Mouse (Mus musculus) kidney, postnatal 4 days (tissue): ENCODE results near the gene Prss42.

Experiments
- DNase-seq, 2 experiments: peaks; one replicate each; pipeline ENCODE4 v3.0.0; 2021; ENCODE audit warnings: mixed read lengths in 2 of 2

Prss42 gene

DNA sequence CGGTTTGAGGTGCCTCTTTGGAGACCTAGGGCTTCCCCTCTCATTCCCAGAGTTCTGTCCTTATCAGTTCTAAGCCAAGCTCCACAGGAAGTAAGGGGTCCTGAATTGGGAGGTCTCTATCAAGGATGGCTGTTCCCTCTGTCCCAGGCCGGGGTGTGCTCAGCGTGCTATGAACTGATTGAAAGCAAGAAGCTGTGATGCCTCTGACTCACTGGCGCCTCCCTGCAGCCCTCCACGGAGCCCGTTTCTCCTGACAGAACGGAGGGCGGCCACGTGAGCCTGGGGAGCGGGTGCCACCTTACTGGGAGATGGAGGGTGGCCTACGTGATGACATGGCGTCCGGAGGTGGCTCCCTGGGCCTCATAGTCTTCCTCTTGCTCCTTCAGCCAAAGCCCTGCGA is at the start of gene Prss42:
Gene Prss42 (plus strand): TSS at position 301 of the 400 bp plus-strand sequence.
- no peak for DNase-seq

- peak; percentile 49 to 72 for DNase-seq
These were observed 49.5 kb upstream of the Prss42 start for GRCm38 (mm10) chr9:110748451-110748850.

- DNase-seq = peak; percentile 38 to 59
These were observed 47.4 kb upstream of the Prss42 start for GRCm38 (mm10) chr9:110750404-110751187.

- no peak for DNase-seq
These were observed 46.6 kb upstream of the Prss42 start for GRCm38 (mm10) chr9:110751412-110751811.

DNA sequence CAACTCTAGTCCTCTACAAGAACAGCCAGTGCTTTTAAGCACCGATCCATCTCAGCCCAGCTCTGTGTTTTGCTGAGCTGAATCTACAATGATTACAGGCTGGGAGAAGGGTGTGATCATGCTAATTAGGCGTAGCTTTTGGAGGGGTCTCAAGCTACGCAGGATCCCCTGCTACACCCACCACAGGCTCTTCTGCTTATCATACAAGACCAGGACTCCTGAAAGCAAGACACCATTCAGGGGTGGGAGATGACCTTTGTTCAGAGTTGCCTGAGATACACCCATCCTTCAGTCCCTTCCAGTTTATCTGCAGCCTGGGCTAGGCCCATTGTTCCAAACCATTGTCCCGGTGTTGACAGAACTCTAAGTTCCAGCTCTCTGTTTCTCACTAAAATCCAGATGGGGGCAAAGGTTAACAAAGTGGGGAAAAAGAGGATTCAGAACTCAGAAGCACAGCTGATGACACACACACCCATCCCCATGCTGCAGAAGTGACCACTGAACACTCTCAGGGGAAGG is 45.0 kb upstream of the Prss42 start:
- no peak for DNase-seq

DNA sequence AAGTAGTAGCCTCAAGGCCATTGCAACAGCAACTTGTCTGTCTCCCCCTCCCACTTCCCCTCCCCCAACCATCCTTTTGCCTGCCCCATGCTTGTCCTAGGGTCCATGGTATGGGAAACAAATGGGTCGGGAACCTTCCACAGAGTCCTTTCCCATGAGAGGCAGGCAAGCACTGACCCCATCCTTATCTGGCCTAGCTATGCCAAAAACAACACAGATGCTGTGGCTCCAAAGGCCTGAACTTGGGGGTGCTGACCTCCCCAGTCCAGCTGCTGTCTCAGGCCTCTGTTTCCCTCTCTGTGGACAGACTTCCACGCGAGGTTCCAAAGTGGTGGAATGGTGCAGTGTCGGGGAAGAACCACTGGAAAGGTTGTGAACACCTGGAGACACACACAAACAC is 44.2 kb upstream of the Prss42 start:
- no peak for DNase-seq

GRCm38 (mm10) chr9:110757816-110758215 is 40.1 kb upstream of the Prss42 start:
- DNase-seq = no peak

DNA sequence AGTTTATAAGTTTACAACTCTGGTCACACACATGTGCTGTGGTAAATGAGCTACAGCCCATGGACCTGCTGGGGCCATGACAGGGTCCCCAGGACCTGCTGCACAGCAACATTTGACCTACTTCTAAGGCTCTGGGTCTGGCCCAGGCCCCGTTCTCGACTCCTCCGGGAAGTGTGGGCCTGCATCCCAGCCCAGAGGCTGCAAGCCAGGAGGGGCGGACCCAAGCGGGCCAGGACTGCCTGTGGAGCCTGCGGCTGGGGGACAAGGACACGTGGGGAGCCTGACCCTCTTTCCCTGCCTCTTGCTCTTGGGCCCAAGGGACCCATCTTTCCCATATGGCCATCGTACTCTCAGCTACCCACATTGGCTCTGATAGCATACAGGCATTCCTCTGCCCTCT is 39.4 kb upstream of the Prss42 start:
- peak; percentile 80 to 83 for DNase-seq

GRCm38 (mm10) chr9:110759265-110759664 is 38.7 kb upstream of the Prss42 start:
- DNase-seq = peak; percentile 85 to 88

DNA sequence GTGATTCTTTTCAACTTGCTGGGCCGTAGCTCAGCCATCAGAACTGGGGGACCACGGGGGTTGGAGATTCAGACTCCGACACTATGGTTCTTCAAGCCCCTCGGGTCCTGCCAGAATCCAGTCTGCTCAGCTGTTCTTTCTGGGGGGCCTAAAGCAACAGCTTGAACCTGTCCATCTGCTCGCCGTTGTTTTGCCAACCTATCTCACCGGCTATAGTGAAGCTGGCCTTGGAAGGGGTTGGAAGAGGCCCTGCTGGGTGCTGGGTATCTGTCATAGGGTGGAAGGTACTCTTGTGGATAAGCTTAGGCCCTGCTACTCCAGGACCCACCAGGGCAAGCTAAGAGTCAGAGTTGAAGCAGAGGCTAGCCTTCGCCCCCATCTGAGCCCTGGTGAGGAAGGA is 37.1 kb upstream of the Prss42 start:
- DNase-seq = no peak

DNA sequence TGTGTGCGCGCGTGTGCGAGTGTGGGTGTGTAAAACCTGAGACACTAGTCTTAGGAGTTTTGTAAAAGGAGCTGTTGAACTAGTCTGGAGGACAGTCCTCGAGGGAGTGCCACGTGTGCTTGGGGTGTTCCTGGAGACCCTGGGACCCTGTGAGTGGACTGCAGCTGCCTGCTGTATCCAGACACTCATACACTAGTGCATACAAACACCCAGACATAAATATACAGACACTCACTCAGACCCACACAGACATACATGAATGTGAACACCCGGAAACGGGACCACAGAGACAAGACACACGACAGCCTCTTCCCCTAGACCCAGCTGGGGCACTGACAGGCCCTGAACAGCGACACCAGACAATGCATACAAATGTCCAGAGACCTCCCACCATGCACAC is 35.2 kb upstream of the Prss42 start:
- DNase-seq = no peak

GRCm38 (mm10) chr9:110763405-110763804 is 34.6 kb upstream of the Prss42 start:
- DNase-seq = no peak

GRCm38 (mm10) chr9:110772336-110772735 is 25.6 kb upstream of the Prss42 start:
- no peak for DNase-seq

DNA sequence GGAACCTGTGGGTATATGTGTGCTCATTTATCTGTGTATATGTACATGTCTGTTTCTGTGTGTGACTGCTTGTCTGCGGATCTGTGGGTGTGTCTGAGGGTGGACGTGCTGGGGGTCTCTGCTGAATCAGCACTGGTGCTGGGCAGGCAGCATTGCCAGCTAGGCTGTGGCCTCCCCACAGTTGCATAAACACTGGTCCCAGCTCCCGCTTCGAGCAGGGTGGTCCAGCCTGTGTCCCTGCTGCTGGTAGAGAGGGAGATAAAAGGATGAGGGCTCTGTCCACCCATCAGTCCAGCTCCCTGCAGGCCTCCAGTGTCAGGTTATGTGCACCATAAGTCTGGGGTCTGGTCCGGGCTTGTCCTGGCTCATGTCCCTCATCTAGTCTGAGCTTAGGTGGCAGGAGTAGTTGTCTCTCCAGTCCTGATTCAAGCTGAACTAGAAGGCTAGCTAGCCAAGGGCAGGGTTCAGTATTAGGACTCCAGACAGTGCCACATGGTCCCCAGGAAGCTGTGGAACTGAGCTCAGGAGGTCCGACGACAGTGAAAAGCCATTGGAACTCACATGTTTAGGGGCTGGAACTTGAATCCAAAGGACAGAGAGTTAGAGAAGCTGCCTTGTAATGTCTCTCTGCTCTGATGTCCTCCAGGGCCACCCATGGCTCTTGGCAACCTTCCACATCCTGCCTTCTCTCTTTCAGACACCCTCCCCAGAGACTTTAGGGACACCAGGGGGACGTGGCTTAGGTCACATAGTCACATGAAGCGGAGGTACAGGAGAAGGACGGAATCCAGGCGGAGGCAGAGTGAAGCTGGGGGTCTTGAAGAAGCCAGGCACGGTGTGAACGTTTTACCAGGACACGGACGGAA is 23.3 kb upstream of the Prss42 start:
- DNase-seq = peak; percentile 57 to 59

DNA sequence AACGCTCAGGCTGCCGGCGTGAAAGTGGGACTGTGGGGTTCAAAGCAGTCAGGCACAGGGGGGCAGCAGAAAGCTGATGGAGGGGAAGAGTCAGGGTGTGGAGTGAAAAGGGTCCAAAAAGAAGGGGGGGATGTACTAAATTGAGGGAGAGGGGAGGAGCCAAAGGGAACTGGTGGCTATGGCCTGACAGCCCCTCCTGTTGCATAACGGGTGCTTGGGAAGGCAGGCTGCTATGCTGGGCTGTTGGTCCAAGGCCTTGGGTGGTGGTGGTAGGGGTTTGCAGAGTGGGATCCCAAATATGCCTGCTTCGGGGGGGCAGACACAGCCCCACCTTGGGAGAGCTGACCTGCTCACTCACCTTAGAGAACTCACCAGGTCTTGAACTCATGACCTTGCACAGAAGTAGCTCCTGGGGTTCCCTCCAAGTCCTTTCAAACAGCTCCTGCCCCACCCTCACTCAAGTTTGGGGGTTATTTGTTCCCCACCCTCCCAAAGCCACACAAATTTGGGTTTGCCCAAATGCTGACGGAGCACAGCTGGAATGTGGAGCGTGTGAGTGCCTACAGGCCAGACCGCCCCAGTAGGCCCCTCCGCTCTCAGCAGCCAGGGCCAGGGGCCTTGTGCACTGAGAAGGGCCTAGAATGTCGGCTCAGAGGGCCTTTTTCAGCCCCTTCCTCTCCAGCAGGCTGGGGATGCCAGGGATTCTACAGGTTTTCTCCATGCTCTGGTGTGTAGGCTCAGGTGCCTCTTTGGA is 22.5 kb upstream of the Prss42 start:
- DNase-seq = peak in 1 of 2 experiments; percentile 37

DNA sequence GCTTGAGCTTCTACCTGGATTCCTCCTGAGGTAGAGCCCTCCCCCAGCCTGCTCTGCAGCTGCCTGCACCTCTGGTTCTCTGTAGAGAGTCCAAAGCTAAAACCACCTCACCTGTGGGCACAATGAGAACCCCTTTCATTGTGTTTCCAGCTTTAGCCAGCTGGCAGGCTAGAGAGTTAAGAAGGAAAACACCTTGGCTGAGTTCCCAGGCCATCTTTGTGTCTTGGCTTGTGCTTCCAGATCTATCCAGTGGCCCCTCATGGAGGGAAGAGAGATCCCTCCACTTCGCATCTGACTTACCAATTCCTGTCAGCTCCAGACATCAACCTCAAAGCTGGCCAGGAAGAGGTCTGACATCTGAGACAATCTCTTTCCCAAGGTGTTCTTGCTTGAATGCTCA is 19.9 kb upstream of the Prss42 start:
- no peak for DNase-seq

- no peak for DNase-seq
These were observed 19.4 kb upstream of the Prss42 start for GRCm38 (mm10) chr9:110778559-110778958.

GRCm38 (mm10) chr9:110779242-110779913 is 18.6 kb upstream of the Prss42 start:
- peak; percentile 64 to 74 for DNase-seq

DNA sequence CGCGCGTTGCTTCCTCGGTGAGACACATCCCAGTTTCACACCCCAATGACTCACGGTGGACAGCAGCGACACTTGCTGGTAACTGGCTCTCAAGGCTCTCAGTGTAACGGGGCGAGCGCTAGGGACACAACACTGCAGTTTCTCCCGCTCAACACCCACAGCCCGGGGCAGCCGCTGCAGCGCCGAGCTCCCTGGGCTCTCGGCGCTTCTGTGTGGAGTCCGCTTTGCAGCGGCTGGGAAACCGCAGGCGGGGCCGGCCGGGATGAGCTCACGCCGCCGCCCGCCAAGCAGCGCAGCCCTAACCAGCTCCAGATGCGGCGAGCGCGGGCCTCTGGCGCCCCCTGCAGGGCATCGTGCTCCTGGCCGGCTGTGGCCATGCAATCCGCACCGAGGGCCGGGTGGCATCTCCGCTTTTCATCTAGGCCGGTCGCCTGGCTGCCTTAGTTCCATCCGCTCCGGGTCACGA is 16.7 kb upstream of the Prss42 start:
- peak; percentile 98 for DNase-seq

DNA sequence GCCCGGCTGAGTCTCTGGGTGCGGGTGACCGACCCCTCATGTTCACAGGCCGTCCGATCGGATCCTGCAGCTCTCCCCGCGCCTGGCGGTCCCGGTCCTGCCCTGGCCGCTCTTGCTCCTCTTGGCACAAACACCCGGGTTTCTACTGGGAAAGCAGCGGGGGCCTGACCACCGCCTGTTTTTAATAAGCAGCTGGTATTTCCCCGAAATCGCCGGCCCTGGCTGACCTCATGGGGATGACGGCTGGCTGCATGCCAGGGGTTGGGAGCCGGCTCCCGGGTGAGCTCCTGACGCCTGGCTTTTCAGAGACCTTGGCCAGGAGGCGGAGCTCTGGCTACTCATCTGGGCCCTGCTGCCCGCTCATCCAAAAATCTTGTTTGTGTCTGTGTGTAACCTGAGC is 16.2 kb upstream of the Prss42 start:
- DNase-seq = peak; percentile 87 to 93

GRCm38 (mm10) chr9:110783611-110784010 is 14.4 kb upstream of the Prss42 start:
- DNase-seq = no peak

- DNase-seq = no peak
These were observed 9.8 kb upstream of the Prss42 start for GRCm38 (mm10) chr9:110788169-110788568.
